Mouse (Mus musculus) testis, postnatal 10 days (tissue): ENCODE measurements at regions not wholly inside any gene's neighbourhood (a gene's known extent, or its start where the extent isn't known, plus 50 kb on each side); places are given as distances from the start of the nearest gene placed in this dataset.

Source experiments
- DNase-seq: peaks from one replicate; pipeline ENCODE4 v3.0.0; 2021; ENCODE audit warnings: low spot score

- no peak for DNase-seq
These were observed 390.0 kb downstream of the Plk2 start for GRCm38 (mm10) chr13:110784822-110785221.

DNA sequence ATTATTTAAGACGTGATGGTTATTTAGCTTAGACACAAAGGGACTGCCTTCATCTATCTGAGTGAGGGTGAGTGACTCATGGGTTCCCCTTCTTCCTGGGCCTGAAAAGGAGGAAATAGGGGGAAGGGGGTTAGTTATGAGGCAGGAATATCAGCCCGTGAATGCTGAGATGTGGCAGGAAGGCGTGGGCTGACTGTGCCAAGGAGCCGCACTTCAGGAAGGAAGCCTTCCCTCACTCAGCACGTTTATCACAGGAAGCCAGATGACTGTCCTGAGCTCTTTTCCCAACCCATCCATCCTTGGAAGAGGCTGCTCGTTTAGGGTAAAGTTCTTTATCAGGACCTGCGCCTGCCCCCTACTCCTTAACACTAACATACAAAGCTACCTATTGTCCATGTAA is 403.5 kb downstream of the Plk2 start:
- no peak for DNase-seq

DNA sequence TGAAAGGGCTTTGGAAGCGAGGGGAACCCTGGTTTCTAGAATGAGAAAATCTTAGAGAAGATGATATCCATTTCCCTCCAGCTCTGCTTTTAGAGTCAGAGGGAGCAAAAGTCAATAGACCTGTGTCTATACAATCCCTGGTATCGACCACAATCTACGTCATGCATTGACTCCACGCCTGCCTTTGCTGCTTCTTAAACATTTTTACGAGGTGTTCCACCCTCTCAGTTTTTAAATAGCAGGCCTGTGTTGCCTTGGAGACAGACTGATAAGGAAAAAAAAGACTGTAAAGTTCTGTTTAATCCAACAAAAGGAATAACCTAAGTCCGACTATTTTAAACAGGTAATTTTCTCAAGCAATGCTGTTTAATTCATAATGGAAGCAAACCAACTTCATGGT is 408.0 kb downstream of the Plk2 start:
- no peak for DNase-seq

GRCm38 (mm10) chr13:110812401-110812800 is 417.6 kb downstream of the Plk2 start:
- no peak for DNase-seq

- DNase-seq = no peak
These were observed 419.2 kb downstream of the Plk2 start for GRCm38 (mm10) chr13:110814066-110814465.

- no peak for DNase-seq
These were observed 424.5 kb downstream of the Plk2 start for GRCm38 (mm10) chr13:110819301-110819862.

GRCm38 (mm10) chr13:110824878-110825277 is 429.9 kb upstream of the Actbl2 start:
- DNase-seq = no peak

- no peak for DNase-seq
These were observed 422.4 kb upstream of the Actbl2 start for GRCm38 (mm10) chr13:110832442-110832841.

GRCm38 (mm10) chr13:110836936-110837335 is 417.9 kb upstream of the Actbl2 start:
- no peak for DNase-seq

- no peak for DNase-seq
These were observed 412.9 kb upstream of the Actbl2 start for GRCm38 (mm10) chr13:110841949-110842348.

GRCm38 (mm10) chr13:110845695-110846094 is 409.1 kb upstream of the Actbl2 start:
- DNase-seq = no peak

DNA sequence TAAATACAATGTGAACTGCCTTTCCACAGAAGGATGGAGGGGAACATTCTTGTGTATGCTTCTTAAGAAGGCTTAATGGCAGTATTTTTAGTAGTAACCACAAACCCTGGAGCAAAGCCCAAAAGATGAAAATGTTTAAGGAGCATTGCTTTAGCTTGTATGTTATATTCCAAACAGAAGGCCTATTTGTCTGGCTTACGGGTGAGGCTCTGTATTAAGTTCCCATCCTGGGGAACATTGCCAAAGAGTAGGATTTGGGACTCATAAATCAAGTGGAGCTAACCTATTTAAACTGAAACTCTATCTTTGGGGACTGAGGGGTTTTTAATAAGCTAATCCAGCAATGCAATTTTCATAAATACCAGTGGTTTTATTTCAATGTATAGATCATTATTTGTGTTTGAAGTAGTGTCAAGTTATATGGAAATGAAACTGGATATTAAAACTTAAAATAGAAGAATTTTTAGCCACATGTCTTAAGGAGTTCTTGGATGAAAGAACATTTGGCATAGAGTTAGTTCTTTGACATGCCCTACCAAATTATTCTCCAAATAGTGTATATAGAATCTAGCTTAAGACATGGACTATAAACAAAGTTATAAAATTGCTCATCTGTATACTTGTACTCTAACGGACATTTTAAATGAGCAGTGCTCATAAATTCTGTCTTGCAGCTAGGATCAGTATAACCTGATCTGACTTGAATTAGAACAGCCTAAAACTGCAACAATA is 401.7 kb upstream of the Actbl2 start:
- no peak for DNase-seq

DNA sequence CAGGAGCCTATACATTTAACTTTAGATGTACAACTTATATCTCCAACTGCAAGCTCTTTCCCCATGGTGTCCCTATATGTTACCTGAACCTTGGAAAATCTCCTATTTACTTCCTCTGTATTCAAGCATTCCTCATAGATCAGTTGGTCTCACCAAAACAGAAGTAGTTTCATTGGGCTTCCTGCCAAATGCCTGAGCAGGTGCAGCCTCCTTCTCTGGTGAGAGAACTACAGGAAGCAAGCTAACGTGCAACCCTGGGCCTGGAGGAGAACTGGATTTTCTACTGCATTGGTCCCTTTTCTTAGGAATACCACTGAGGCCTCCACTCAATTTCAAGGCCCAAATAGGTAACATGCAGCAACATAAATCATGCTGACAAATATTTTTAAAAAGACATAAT is 400.6 kb upstream of the Actbl2 start:
- no peak for DNase-seq

DNA sequence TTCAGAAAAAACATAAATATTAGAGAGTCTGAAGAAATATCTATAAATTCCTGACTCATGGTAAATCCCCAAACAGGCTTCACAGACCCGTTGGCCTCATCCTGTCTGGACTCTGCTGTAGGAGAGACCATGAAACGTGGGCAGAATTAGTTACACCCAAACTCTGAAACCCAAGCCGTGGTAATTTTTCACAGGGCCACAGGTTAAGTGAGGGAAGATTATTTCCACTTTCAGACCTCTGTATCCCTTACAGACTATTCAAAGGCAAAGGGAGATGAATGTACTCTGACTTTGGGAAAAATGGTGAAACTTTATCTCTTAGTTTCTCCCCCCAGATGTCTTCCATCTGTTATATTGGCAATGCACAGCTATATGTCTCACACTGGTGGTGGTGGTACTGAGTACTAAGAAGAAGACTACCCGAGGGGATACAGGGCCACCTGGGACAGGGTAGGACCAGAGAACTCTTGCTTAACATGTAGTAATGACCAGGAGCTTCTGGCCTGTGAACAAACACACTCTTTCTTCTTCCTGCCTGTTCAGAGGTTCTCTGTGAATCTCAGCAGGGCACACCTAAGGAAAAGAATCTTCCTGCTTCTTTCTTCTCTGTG is 388.8 kb upstream of the Actbl2 start:
- no peak for DNase-seq

- no peak for DNase-seq
These were observed 388.1 kb upstream of the Actbl2 start for GRCm38 (mm10) chr13:110866713-110867112.

DNA sequence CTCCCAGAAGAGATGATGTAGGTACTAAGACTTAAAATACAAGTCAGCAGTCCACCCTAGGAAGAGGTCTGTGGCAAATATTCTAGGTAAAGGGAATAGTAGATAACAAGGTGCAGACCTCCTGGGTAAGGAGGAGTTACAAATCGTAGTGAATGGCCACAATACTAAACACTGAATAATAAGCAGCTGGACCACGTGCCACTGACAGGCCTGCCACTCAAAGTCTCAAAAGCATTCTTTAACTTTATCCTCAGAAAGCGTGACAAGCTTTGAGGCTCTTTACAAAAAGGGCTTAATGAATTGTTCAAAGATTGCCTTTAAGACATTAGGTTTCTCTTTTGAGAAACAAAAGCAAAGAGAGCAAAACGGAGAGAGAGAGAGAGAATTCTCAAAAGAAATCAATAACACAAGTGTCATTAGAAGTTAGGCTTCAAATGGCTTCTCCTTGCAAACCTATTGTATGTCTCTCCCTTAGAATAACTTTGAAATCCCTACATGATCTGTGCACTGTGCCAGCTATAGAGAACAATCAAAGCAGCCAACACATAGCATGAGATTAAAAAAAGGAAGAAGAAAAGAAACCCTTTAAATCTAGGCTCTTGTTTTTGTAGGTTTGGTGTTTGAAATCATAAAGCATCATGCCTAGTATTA is 383.6 kb upstream of the Actbl2 start:
- no peak for DNase-seq

DNA sequence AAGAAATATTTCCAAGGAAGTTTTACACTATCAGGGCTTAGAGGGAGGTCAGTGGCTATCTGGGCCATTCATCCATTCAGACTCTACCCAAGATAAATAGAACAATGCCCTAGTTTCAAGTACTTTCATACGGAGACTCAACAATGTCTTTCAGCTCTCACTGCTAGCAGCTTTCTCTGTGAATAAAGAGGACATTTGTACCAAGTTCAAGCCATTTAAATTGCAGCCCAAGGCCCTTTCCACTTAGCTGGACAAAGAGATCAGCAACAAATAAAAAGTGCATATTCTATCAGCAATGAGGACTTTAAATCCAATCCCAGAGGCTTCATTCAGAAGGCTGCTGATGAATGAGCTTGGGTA is 383.1 kb upstream of the Actbl2 start:
- DNase-seq = no peak

DNA sequence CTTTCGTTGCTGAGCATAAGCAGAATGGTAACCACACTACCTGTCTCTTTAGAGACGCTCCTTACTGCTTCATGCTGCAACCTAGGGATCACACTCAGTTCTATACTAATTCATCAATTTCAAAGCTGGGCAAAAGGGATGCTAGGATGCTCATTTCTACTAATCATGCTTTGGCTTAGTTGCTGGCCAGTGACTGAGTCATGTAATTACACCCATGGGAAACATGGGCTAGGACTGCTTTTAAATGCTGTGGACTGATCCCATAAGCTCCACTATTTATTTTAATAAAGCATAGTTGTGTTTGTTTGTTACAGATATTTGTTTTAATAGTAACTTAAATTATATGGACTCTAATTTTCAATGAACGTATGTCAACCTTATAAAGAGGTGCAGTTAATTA is 373.2 kb upstream of the Actbl2 start:
- DNase-seq = no peak

DNA sequence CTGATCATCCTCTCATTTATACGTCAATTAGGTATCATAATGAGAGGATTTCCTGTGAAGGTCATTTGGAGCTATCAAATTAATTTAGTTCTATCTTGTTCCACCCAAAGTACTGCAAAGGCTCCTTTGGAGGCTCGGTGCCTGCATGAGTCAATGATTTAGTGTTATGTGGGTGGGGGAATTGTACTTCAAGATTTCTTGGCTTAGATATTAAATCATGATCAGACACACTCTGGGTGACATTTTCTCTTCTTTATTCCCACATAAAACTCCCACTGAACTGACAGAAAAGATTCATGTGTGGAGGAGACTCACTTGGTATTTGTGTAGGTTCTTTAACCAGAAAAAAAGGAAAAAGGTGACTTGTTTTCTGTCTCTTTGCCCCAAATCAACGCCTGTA is 372.6 kb upstream of the Actbl2 start:
- DNase-seq = no peak

DNA sequence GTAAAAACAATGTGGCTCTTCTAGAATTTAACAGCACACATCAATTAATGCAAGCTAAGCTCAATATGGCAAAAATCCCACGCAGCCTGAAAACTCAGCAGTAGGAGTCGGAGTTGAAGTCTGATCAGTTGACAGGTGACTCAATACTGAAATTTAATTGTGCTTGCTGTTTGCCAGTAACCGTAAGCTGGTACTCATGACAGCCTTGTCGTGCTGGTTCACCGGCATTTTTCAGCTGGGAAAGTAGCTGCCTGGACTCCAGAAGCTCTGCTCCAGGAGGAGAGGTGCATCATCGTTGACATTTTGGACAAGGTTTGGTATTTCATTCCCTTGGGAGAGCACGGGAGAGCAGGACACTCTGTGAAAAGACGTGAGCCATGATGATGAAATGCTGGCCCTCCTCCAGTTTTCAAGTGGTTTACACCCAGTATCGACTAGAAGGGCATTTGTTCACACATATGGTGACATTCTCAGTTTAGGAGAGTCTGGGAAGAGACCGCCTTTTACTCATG is 372.1 kb upstream of the Actbl2 start:
- no peak for DNase-seq

GRCm38 (mm10) chr13:110893909-110894308 is 360.9 kb upstream of the Actbl2 start:
- DNase-seq = no peak

DNA sequence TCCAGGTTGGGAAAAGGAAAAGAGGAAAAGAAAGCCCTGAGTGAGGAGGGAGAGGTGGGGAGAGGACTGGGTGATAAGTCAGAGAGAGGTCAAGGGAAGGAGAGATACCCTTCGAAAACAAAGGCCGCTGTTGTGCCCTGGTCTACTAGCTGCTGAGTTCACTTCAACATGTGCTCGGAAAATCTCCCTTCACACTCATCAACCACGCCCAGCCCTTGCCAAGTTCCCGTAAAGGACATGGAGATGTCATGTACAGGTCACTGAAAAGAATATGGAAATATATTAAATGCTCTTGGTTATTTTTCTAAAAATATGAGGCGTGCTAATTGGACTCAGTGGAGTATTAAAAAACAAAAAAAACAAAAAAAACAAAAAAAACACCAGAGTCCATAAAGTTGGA is 359.5 kb upstream of the Actbl2 start:
- no peak for DNase-seq

- no peak for DNase-seq
These were observed 358.9 kb upstream of the Actbl2 start for GRCm38 (mm10) chr13:110895900-110896299.
